In genomic region chr15:77056791-77057051, GRCm38 (mm10) we compare ENCODE assay signal across 16 mouse cellular contexts. TPM values are rescaled to one million over a fixed set of nuclear protein-coding genes. Genes with fewer than 3 reads are reported as not detected.
A peak's percentile ranks its signal among the peaks of the same experiment; 100 is the strongest.
DNase-seq lines count a peak whose midpoint lies in the region; ATAC-seq and TF ChIP-seq lines count a peak whose summit lies in the region.
"Had no signal": no experiment of that assay in that cellular context is flagged by ENCODE, and none has a peak within 500 bp of the region (broad histone marks: within the 10 kb centered on the region; RNA-seq: fewer than 3 reads in every experiment).

No protein-coding gene starts in this region.

- no peaks in the 10 kb centered on the region for H3K36me3 ChIP-seq in heart, embryonic 13.5 days
- no peaks in the 10 kb centered on the region for H3K36me3 ChIP-seq in lung, embryonic 16.5 days (ENCODE audit: control insufficient read depth, insufficient read depth, low read length)
- no peaks in the 10 kb centered on the region for H3K36me3 ChIP-seq in lung, postnatal 0 days (ENCODE audit: insufficient read depth, low read length)
- no peaks in the 10 kb centered on the region for H3K36me3 ChIP-seq in forebrain, postnatal 0 days (ENCODE audit: insufficient read depth)
- no peaks in the 10 kb centered on the region for H3K36me3 ChIP-seq in midbrain, embryonic 15.5 days (replicated peaks)
- H3K36me3 ChIP-seq in liver, embryonic 11.5 days (ENCODE audit: control insufficient read depth, insufficient read depth, low read length), result no peaks in the 10 kb centered on the region

- TF ChIP-seq CTCF in lung, postnatal 0 days (IDR thresholded peaks at IDR 0.05), result no peak
- TF ChIP-seq CTCF in forebrain, postnatal 0 days (IDR thresholded peaks at IDR 0.05; ENCODE audit: low read depth), result no peak

- no peak overlapping the region for H3K4me3 ChIP-seq in heart, embryonic 13.5 days
- H3K4me3 ChIP-seq in lung, embryonic 16.5 days (ENCODE audit: low read length), result no peak overlapping the region
- H3K4me3 ChIP-seq in lung, postnatal 0 days (ENCODE audit: low read depth, low read length), result no peak overlapping the region
- H3K4me3 ChIP-seq in forebrain, postnatal 0 days (ENCODE audit: low read depth, low read length), result no peak overlapping the region
- H3K4me3 ChIP-seq in midbrain, embryonic 15.5 days, result no peak overlapping the region
- H3K4me3 ChIP-seq in liver, embryonic 11.5 days (ENCODE audit: low read depth, low read length), result no peak overlapping the region

- H3K4me2 ChIP-seq in heart, embryonic 13.5 days, result peak overlapping the region; percentile 26; the same call in 1 of the 2 replicates
- H3K4me2 ChIP-seq in lung, embryonic 16.5 days (ENCODE audit: low read depth, low read length), result no peak overlapping the region
- no peak overlapping the region for H3K4me2 ChIP-seq in lung, postnatal 0 days (replicated peaks; ENCODE audit: low read depth, low read length)
- no peak overlapping the region for H3K4me2 ChIP-seq in forebrain, postnatal 0 days (ENCODE audit: low read depth)
- H3K4me2 ChIP-seq in midbrain, embryonic 15.5 days, result no peak overlapping the region
- H3K4me2 ChIP-seq in liver, embryonic 11.5 days, result no peak overlapping the region

- H3K27me3 ChIP-seq in heart, embryonic 13.5 days (replicated peaks), result no peaks in the 10 kb centered on the region
- no peaks in the 10 kb centered on the region for H3K27me3 ChIP-seq in lung, embryonic 16.5 days (ENCODE audit: control insufficient read depth, insufficient read depth, low read depth, low read length)
- H3K27me3 ChIP-seq in lung, postnatal 0 days (replicated peaks; ENCODE audit: insufficient read depth, low read length), result no peaks in the 10 kb centered on the region
- no peaks in the 10 kb centered on the region for H3K27me3 ChIP-seq in forebrain, postnatal 0 days (ENCODE audit: insufficient read depth, low read length)
- no peaks in the 10 kb centered on the region for H3K27me3 ChIP-seq in midbrain, embryonic 15.5 days (replicated peaks)
- no peaks in the 10 kb centered on the region for H3K27me3 ChIP-seq in liver, embryonic 11.5 days (replicated peaks; ENCODE audit: control insufficient read depth, insufficient read depth, low read length)
- H3K27me3 ChIP-seq: Patski had no signal

- H3K9me3 ChIP-seq in heart, embryonic 13.5 days, result peaks cover 7% of the 10 kb centered on the region; the same call in 1 of the 2 replicates
- H3K9me3 ChIP-seq in lung, embryonic 16.5 days (ENCODE audit: control insufficient read depth, low read length), result no peaks in the 10 kb centered on the region
- no peaks in the 10 kb centered on the region for H3K9me3 ChIP-seq in lung, postnatal 0 days (ENCODE audit: low read length)
- H3K9me3 ChIP-seq in forebrain, postnatal 0 days (ENCODE audit: low read length), result no peaks in the 10 kb centered on the region
- H3K9me3 ChIP-seq in midbrain, embryonic 15.5 days, result no peaks in the 10 kb centered on the region
- H3K9me3 ChIP-seq in liver, embryonic 11.5 days (ENCODE audit: control insufficient read depth, low read length), result no peaks in the 10 kb centered on the region

- H3K27ac ChIP-seq in heart, embryonic 13.5 days (replicated peaks), result peak overlapping the region; percentile 76
- H3K27ac ChIP-seq in lung, embryonic 16.5 days (ENCODE audit: low read length), result peak overlapping the region; percentile 33; the same call in 1 of the 2 replicates
- no peak overlapping the region for H3K27ac ChIP-seq in lung, postnatal 0 days (ENCODE audit: low read length)
- 0 out of 2 replicates have a peak overlapping the region, but pooled peaks have one; percentile 40 for H3K27ac ChIP-seq in forebrain, postnatal 0 days (ENCODE audit: low read depth, low read length)
- no peak overlapping the region for H3K27ac ChIP-seq in midbrain, embryonic 15.5 days
- no peak overlapping the region for H3K27ac ChIP-seq in liver, embryonic 11.5 days (ENCODE audit: low read depth, low read length)
- H3K27ac ChIP-seq: liver, embryonic 14.5 days had no signal

- DNase-seq in heart, adult 11 months, result no peak
- no peak for DNase-seq in lung, postnatal 0 days (ENCODE audit: low spot score)
- DNase-seq in forebrain, postnatal 0 days, result no peak
- DNase-seq in frontal cortex, postnatal 14 days (ENCODE audit: low spot score in 2 of 2), result no peak
- no peak for DNase-seq in liver, embryonic 11.5 days (ENCODE audit: low spot score)
- DNase-seq: adrenal gland, postnatal 10 days; B cell, adult 2 months; cerebellum, postnatal 36 days had no signal

- no peak for ATAC-seq in heart, embryonic 13.5 days (ENCODE audit: extremely low read depth, insufficient number of reproducible peaks, low FRiP score, low TSS enrichment)
- peak; percentile 70; the same call in 1 of the 2 replicates for ATAC-seq in lung, embryonic 16.5 days (ENCODE audit: low read depth)
- no peak for ATAC-seq in lung, postnatal 0 days
- ATAC-seq in forebrain, postnatal 0 days, result no peak
- ATAC-seq in midbrain, embryonic 15.5 days (replicated peaks), result no peak
- ATAC-seq in liver, embryonic 11.5 days (replicated peaks; ENCODE audit: low FRiP score), result no peak
- ATAC-seq: Patski had no signal

- WGBS in heart, embryonic 13.5 days, result 30% methylated on average over 3 of the region's 3 CpGs
- 22% methylated on average over 3 of the region's 3 CpGs for WGBS in lung, embryonic 16.5 days
- WGBS in lung, postnatal 0 days, result 29% methylated on average over 3 of the region's 3 CpGs
- 64% methylated on average over 3 of the region's 3 CpGs for WGBS in forebrain, postnatal 0 days
- 71% methylated on average over 3 of the region's 3 CpGs for WGBS in midbrain, embryonic 15.5 days
- WGBS in liver, embryonic 11.5 days, result 40% methylated on average over 3 of the region's 3 CpGs

- peak overlapping the region; percentile 20 for H3K9ac ChIP-seq in heart, embryonic 13.5 days
- no peak overlapping the region for H3K9ac ChIP-seq in lung, embryonic 16.5 days (ENCODE audit: low read length)
- no peak overlapping the region for H3K9ac ChIP-seq in lung, postnatal 0 days (replicated peaks; ENCODE audit: low read depth)
- H3K9ac ChIP-seq in forebrain, postnatal 0 days, result no peak overlapping the region
- H3K9ac ChIP-seq in midbrain, embryonic 15.5 days, result no peak overlapping the region
- H3K9ac ChIP-seq in liver, embryonic 11.5 days (ENCODE audit: low read depth, low read length), result no peak overlapping the region
- H3K9ac ChIP-seq: liver, embryonic 14.5 days had no signal

- TF ChIP-seq EP300 in lung, postnatal 0 days (IDR thresholded peaks at IDR 0.05), result no peak

- H3K4me1 ChIP-seq in heart, embryonic 13.5 days, result peaks cover 38% of the 10 kb centered on the region
- H3K4me1 ChIP-seq in lung, embryonic 16.5 days (replicated peaks; ENCODE audit: control insufficient read depth, insufficient read depth, low read length), result peaks cover 10% of the 10 kb centered on the region
- H3K4me1 ChIP-seq in lung, postnatal 0 days (ENCODE audit: insufficient read depth, low read depth, low read length), result no peaks in the 10 kb centered on the region; the same call in 1 of the 2 replicates
- no peaks in the 10 kb centered on the region; the same call in 1 of the 2 replicates for H3K4me1 ChIP-seq in forebrain, postnatal 0 days (ENCODE audit: insufficient read depth)
- peaks cover 16% of the 10 kb centered on the region for H3K4me1 ChIP-seq in midbrain, embryonic 15.5 days
- peaks cover 11% of the 10 kb centered on the region for H3K4me1 ChIP-seq in liver, embryonic 11.5 days (replicated peaks; ENCODE audit: control insufficient read depth, insufficient read depth, low read length)

RNA-seq across cellular contexts. Expression of gene Mb, which starts 6.3 kb away (rescaled TPM):
- polyA plus RNA-seq in heart, embryonic 13.5 days (2015; fragmentation: Nextera tagmentation; extraction: Ambion mirVana), result 519 and 566 TPM in 2 replicates
- polyA plus RNA-seq in lung, embryonic 16.5 days (2015; fragmentation: Nextera tagmentation; extraction: Ambion mirVana), result 1.6 and 2.4 TPM in 2 replicates
- polyA plus RNA-seq in lung, postnatal 0 days (2015; fragmentation: Nextera tagmentation; extraction: Ambion mirVana), result 0.84 and 1.1 TPM in 2 replicates
- 0.62 and 3.6 TPM in 2 replicates for total RNA-seq in forebrain, postnatal 0 days (2014; rRNA removed)
- polyA plus RNA-seq in forebrain, postnatal 0 days (2015; fragmentation: Nextera tagmentation; extraction: Ambion mirVana), result 0.21 and 0.33 TPM in 2 replicates
- 0.66 TPM in 2 replicates for polyA plus RNA-seq in midbrain, embryonic 15.5 days (2015; fragmentation: Nextera tagmentation; extraction: Ambion mirVana)
- 0.29 and 0.56 TPM in 2 replicates for polyA plus RNA-seq in liver, embryonic 11.5 days (2014; fragmentation: Nextera tagmentation; extraction: Ambion mirVana)
- total RNA-seq: left cerebral cortex, postnatal 10 days; megakaryocyte, adult 5-6 weeks had no signal
- polyA plus RNA-seq: Patski; small intestine, adult 2 months had no signal

RNA-seq across cellular contexts. Expression of gene Apol6, which starts 12.2 kb away (rescaled TPM):
- 0.06 and 0.15 TPM in 2 replicates for polyA plus RNA-seq in heart, embryonic 13.5 days (2015; fragmentation: Nextera tagmentation; extraction: Ambion mirVana)
- 0.06 TPM in 1 of 2 replicates, not detected in the other for polyA plus RNA-seq in lung, embryonic 16.5 days (2015; fragmentation: Nextera tagmentation; extraction: Ambion mirVana)
- 0.10 TPM in 1 of 2 replicates, not detected in the other for polyA plus RNA-seq in lung, postnatal 0 days (2015; fragmentation: Nextera tagmentation; extraction: Ambion mirVana)
- total RNA-seq in forebrain, postnatal 0 days (2014; rRNA removed), result 0.19 TPM in 1 of 2 replicates, not detected in the other
- not detected in 2 replicates for polyA plus RNA-seq in forebrain, postnatal 0 days (2015; fragmentation: Nextera tagmentation; extraction: Ambion mirVana)
- polyA plus RNA-seq in midbrain, embryonic 15.5 days (2015; fragmentation: Nextera tagmentation; extraction: Ambion mirVana), result 0.06 and 0.22 TPM in 2 replicates
- polyA plus RNA-seq in liver, embryonic 11.5 days (2014; fragmentation: Nextera tagmentation; extraction: Ambion mirVana), result not detected in 2 replicates
- total RNA-seq: megakaryocyte, adult 5-6 weeks had no signal

Comparison
In these comparisons a context has a peak if more than half of its experiments do, and no peak if none do; other contexts are left out.
1. H3K27ac ChIP-seq: peak in heart, embryonic 13.5 days (single experiment), lung, embryonic 16.5 days (single experiment) and forebrain, postnatal 0 days (single experiment); none in lung, postnatal 0 days (single experiment), midbrain, embryonic 15.5 days (single experiment) and liver, embryonic 11.5 days (single experiment).
2. RNA of gene Mb, which starts 6.3 kb away (polyA plus RNA-seq): 519 to 566 TPM in heart, embryonic 13.5 days; 1.6 to 2.4 TPM in lung, embryonic 16.5 days, 0.84 to 1.1 TPM in lung, postnatal 0 days, 0.66 TPM in midbrain, embryonic 15.5 days, 0.29 to 0.56 TPM in liver, embryonic 11.5 days and 0.21 to 0.33 TPM in forebrain, postnatal 0 days; every median in the first group is over 100 times any median in the second.